Mouse (Mus musculus): ENCODE results near the gene Snx25. TPM values are rescaled to one million over a fixed set of nuclear protein-coding genes. Genes with fewer than 3 reads are reported as not detected.
"Not testable (repeated sequence)": the region's sequence is repeated elsewhere in the genome, so short reads cannot be mapped to it uniquely, and the experiment has no call there.

Snx25 gene
- polyA plus RNA-seq, 1 experiment, result 16.5 TPM

DNA sequence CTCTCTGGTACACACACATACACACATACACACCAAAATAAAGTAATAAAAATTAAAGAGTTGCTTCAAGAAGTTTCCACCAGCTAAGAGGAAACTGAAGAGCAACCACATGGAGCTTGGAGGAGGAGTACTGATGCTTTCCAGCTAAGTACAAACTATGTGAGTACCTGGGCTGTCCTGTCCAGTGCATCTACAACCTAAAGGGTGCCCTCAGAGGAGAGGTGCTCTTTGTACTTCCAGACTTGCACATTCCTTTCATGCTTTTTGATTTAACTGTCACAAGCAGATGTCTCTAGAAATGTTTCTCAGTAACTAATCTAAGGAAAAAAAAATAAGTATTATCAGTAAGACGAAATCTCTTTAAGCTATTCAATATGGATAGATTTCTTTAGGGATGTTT is 14.6 kb downstream of the Snx25 start:
- TF ChIP-seq CTCF (IDR thresholded peaks at IDR 0.05; ENCODE audit: borderline replicate concordance, extremely low read depth, insufficient read depth, insufficient read length) (no peak), POLR2A (IDR thresholded peaks at IDR 0.05; ENCODE audit: borderline replicate concordance, extremely low read depth, insufficient read depth, insufficient read length, poor library complexity, severe bottlenecking) (no peak)

DNA sequence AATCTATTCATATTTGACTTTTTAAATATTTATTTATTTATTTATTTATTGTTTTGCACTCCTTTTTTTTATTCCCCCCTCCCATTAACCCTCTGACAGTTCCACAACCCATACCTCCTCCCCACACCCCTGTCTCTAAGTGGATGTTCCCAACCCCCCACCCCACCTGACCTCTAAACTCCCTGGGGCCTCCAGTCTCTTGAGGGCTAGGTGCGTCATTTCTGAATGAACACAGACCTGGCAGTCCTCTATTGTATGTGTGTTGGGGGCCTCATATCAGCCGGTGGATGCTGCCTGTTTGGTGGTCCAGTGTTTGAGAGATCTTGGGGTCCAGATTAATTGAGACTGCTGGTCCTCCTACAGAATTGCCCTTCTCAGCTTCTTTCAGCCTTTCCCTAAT is 16.4 kb downstream of the Snx25 start:
- DNase-seq (ENCODE audit: low read depth), result not testable (repeated sequence)

More for the DNA sequence above, 14.6 kb downstream of the Snx25 start:
- no peak for DNase-seq (ENCODE audit: low read depth)

DNA sequence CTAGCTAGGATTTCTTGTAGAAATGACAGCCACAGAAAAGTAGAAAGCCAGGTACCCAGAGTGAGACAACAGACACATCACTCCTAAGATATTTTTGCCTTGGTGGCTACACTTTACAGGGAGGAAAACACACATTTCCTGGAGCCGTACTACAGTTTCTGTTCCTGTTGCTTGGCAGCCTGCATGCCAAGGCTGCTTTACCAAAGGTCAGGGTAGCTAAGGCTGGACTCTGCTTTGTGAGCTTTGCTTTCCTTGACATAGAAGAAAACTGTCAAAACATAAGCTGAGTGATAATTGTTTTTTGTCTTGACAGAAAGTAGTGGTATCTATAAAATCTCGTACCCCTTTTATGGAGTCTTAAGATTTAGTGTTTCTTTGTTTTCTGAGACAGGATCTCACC is 21.5 kb downstream of the Snx25 start:
- TF ChIP-seq CTCF (IDR thresholded peaks at IDR 0.05; ENCODE audit: borderline replicate concordance, extremely low read depth, insufficient read depth, insufficient read length), result no peak
- no peak for TF ChIP-seq POLR2A (IDR thresholded peaks at IDR 0.05; ENCODE audit: borderline replicate concordance, extremely low read depth, insufficient read depth, insufficient read length, poor library complexity, severe bottlenecking)
- DNase-seq (ENCODE audit: low read depth), result no peak

DNA sequence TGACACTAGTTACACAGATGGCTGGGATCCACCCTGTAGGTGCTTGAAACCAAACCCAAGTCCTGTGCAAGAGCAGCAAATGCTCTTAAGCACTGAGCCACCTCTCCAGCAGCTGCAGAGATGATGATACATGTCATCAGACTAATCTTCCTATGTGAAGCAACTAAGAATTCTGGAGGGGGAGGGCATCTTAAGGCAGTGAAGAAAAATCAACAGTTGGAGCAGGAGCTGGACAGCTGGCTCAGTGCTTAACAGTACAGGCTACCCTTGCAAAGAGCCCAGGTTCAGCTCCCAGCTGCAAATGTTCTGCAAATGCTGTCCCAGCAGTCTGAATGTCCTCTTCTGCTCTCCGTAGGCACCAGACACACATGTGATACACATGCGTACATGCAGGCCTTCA is 29.5 kb downstream of the Snx25 start:
- TF ChIP-seq POLR2A (IDR thresholded peaks at IDR 0.05; ENCODE audit: borderline replicate concordance, extremely low read depth, insufficient read depth, insufficient read length, poor library complexity, severe bottlenecking), result no peak
- no peak for TF ChIP-seq CTCF (IDR thresholded peaks at IDR 0.05; ENCODE audit: borderline replicate concordance, extremely low read depth, insufficient read depth, insufficient read length)
- DNase-seq (ENCODE audit: low read depth), result no peak

DNA sequence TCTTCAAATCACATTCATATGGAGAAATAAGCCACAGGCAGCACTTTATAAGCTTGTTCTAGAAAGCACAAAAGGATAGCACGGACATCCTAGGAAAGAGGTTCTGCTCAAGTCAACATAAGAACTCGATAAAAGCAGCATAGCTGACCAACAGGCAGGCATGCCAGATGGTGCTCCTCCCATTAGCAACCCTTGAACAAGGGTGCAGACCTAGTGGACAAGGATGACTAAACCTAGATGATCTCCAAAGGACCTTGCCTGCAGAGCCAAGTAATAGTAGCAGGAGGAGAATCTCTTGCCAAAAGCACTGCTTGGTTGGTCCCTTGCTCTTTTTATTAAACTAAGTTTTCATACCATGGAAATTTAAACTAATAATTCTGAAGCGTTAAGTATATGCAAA is 32.8 kb downstream of the Snx25 start:
- TF ChIP-seq POLR2A (IDR thresholded peaks at IDR 0.05; ENCODE audit: borderline replicate concordance, extremely low read depth, insufficient read depth, insufficient read length, poor library complexity, severe bottlenecking) (no peak), CTCF (IDR thresholded peaks at IDR 0.05; ENCODE audit: borderline replicate concordance, extremely low read depth, insufficient read depth, insufficient read length) (no peak)
- DNase-seq (ENCODE audit: low read depth), result no peak

DNA sequence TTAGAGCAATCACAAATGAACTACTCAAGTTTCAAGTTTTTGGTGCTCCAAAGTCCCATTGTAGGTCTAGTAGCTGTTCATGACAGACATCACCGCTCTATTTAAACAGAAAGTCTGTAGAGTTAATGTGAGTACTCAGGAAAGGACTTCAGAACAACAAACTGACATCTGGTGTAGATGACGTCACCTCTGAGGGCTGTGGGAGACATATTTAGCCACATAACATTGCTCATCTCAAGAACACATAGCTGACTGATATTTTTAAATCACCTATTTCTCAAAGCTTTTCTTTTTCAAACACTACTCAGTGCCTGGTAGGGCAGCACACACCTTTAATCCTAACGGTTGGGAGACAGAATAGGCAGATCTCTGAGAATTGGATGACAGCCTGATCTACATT is 34.8 kb downstream of the Snx25 start:
- TF ChIP-seq POLR2A (IDR thresholded peaks at IDR 0.05; ENCODE audit: borderline replicate concordance, extremely low read depth, insufficient read depth, insufficient read length, poor library complexity, severe bottlenecking) (no peak), CTCF (IDR thresholded peaks at IDR 0.05; ENCODE audit: borderline replicate concordance, extremely low read depth, insufficient read depth, insufficient read length) (no peak)
- DNase-seq (ENCODE audit: low read depth), result no peak

DNA sequence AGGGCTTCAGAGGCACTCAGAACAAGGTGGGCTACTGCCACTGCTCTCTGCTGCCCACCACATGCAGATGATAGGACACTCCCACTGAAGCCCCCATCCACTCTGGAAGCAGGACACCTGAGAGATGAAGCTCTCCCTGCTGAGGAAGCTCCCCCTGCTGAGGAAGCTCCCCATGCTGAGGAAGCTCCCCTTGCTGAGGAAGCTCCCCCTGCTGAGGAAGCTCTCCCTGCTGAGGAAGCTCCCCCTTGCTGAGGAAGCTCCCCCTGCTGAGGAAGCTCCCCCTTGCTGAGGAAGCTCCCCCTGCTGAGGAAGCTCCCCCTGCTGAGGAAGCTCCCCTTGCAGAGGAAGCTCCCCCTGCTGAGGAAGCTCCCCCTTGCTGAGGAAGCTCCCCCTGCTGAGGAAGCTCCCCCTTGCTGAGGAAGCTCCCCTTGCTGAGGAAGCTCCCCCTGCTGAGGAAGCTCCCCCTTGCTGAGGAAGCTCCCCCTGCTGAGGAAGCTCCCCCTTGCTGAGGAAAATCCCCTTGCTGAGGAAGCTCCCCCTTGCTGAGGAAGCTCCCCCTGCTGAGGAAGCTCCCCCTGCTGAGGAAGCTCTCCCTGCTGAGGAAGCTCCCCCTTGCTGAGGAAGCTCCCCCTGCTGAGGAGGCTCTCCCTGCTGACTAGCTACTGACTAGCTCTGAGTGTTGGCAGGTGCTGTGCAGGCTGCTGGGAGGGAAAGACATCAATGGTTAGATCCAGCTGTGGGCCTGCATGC is 38.4 kb downstream of the Snx25 start:
- DNase-seq (ENCODE audit: low read depth), result not testable (repeated sequence)

DNA sequence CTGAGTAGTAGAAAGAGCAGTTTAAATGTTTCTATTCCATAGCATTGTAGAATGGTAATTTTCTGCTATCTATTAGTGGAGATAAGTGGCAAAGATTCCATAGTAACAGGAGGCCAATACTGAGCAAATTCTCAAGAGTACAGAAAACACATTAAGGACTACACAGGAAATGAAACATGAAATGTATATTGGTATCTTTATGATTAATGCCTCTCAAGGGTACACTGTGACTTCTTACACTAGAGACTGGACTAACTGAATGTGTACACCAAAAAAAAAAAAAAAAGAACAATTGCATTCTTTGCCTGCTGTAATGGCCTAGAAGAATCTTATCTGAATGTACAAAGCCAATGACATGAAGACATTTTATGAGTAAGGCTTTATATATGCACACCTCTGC is 44.3 kb downstream of the Snx25 start:
- TF ChIP-seq POLR2A (IDR thresholded peaks at IDR 0.05; ENCODE audit: borderline replicate concordance, extremely low read depth, insufficient read depth, insufficient read length, poor library complexity, severe bottlenecking) (no peak), CTCF (IDR thresholded peaks at IDR 0.05; ENCODE audit: borderline replicate concordance, extremely low read depth, insufficient read depth, insufficient read length) (no peak)
- DNase-seq (ENCODE audit: low read depth), result no peak

DNA sequence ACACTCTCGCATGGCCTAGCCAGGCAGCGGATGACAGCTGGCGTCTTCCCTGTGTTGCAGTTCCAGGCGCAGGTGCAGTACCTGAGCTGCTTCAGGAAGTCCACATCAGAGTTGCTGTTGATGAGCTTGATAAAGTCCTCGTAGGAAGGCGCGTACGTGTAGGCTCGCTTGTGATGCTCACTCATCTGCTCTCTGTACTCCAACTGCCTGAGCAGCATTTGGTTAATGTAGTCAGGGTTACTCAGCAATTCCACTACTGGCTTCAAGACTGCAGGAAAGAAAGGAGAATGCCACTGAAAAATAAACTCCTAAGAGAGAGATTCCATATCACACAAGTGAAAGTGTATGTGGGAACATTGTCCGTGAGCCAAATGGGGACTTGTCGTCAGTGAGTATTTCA is 48.5 kb downstream of the Snx25 start:
- TF ChIP-seq POLR2A (IDR thresholded peaks at IDR 0.05; ENCODE audit: borderline replicate concordance, extremely low read depth, insufficient read depth, insufficient read length, poor library complexity, severe bottlenecking) (no peak), CTCF (IDR thresholded peaks at IDR 0.05; ENCODE audit: borderline replicate concordance, extremely low read depth, insufficient read depth, insufficient read length) (no peak)
- DNase-seq (ENCODE audit: low read depth), result no peak

DNA sequence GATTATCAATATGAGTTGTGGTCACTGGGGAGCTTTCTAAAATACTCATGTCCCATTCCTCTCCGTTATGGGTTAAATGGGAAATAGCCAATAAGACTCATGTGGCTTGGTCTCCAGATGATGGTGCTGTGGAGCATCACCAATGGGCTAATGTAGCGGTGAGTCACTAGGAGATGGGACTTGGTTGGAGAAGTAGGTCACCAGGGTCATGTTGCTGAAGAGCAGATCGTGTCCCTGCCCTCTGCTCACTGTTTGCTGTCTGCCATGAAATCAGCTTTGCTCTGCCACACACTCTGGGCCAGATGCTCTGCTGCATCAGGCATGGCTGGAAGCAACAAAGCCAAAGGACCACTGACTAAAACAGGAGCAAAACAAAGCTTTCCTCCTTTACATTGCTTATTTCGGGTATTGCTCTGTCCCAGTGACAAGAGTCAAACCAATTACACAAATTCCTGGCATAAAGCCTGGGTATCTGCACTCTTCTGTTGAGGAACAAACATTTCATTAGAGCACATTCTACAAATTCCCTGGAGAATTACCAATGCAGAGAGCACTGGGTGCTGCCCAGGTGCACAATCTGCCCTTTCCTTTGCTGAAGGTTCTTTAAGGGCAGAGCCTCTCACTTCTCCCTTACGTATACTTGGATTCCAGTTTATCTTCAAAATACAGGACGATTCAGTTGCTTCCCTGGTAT is 59.1 kb downstream of the Snx25 start:
- TF ChIP-seq CTCF (IDR thresholded peaks at IDR 0.05; ENCODE audit: borderline replicate concordance, extremely low read depth, insufficient read depth, insufficient read length), result no peak
- TF ChIP-seq POLR2A (IDR thresholded peaks at IDR 0.05; ENCODE audit: borderline replicate concordance, extremely low read depth, insufficient read depth, insufficient read length, poor library complexity, severe bottlenecking), result no peak
- no peak for DNase-seq (ENCODE audit: low read depth)

DNA sequence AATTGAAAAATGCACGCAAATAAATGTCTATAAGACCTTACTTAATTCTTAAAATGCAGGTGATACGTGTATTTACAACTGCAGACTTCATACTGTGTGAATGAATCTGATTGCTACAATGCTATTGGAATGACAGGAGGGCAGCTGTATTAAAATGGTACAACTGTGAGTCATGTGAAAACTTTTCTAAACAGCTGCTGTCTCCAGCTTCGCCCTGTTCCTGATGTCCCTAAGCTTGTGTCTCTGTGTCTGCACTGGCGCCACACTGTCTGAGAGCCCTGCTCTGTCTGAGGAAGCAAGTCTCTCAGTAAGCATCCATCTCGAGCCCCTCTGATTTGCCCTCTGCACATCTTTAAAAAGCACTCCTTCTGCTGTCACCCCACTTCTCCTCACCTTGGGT is 68.8 kb downstream of the Snx25 start:
- no peak for DNase-seq (ENCODE audit: low read depth)
- no peak for TF ChIP-seq POLR2A (IDR thresholded peaks at IDR 0.05; ENCODE audit: borderline replicate concordance, extremely low read depth, insufficient read depth, insufficient read length, poor library complexity, severe bottlenecking)
- no peak for TF ChIP-seq CTCF (IDR thresholded peaks at IDR 0.05; ENCODE audit: borderline replicate concordance, extremely low read depth, insufficient read depth, insufficient read length)

DNA sequence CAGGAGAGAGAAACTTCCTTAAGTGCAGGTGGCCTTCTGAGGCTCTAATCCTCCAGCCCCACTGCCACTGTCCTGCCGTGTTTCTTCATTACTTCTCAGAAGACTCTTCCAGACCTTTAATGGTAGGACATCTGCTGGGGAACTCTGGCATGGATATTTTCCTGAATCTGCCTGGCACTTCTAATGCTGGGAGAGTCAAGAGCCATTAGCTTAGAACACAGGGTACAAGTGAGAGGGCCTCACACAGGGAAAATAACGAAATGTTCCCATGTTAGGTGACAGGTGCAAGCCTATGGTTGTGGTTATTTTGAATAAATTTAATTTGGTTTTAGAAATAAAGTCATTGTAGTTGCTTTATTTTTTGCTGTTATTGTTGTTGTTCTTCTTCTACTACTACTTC is 70.9 kb downstream of the Snx25 start:
- no peak for DNase-seq (ENCODE audit: low read depth)
- TF ChIP-seq CTCF (IDR thresholded peaks at IDR 0.05; ENCODE audit: borderline replicate concordance, extremely low read depth, insufficient read depth, insufficient read length) (no peak), POLR2A (IDR thresholded peaks at IDR 0.05; ENCODE audit: borderline replicate concordance, extremely low read depth, insufficient read depth, insufficient read length, poor library complexity, severe bottlenecking) (no peak)

All from brain, embryonic 14.5 days (tissue).